Mouse (Mus musculus) right cerebral cortex, postnatal 4 days (tissue): ENCODE data around the gene Dcp1b.

Source experiments
- DNase-seq: peaks from one replicate; pipeline ENCODE4 v3.0.0-alpha.2; 2022

Gene Dcp1b

GRCm38 (mm10) chr6:119235441-119235840, 60.4 kb downstream of the Dcp1b start:
- no peak for DNase-seq

- no peak for DNase-seq
These were observed 61.2 kb downstream of the Dcp1b start, which contains the start of gene Cacna2d4 for GRCm38 (mm10) chr6:119236241-119236640. Cacna2d4 (plus strand) TSS chr6:119236526.

GRCm38 (mm10) chr6:119237427-119237989, 62.5 kb downstream of the Dcp1b start:
- peak; percentile 87 for DNase-seq

GRCm38 (mm10) chr6:119239341-119240005, 64.4 kb downstream of the Dcp1b start:
- DNase-seq, result no peak

- no peak for DNase-seq
These were observed 65.2 kb downstream of the Dcp1b start for GRCm38 (mm10) chr6:119240256-119240655.

GRCm38 (mm10) chr6:119240871-119241705, 66.0 kb downstream of the Dcp1b start:
- DNase-seq, result no peak

GRCm38 (mm10) chr6:119246082-119246481, 71.0 kb downstream of the Dcp1b start:
- no peak for DNase-seq

- DNase-seq, result no peak
These were observed 73.5 kb downstream of the Dcp1b start for GRCm38 (mm10) chr6:119248578-119248977.

GRCm38 (mm10) chr6:119249726-119250125, 74.7 kb downstream of the Dcp1b start:
- no peak for DNase-seq

GRCm38 (mm10) chr6:119251704-119252103, 76.7 kb downstream of the Dcp1b start:
- DNase-seq, result no peak
